Mouse (Mus musculus): ENCODE results near the gene Kat2b. TPM values are rescaled to one million over a fixed set of nuclear protein-coding genes. Genes with fewer than 3 reads are reported as not detected.

Gene Kat2b
- polyA plus RNA-seq, 1 experiment from 2014 or later: 4.6 TPM

DNA sequence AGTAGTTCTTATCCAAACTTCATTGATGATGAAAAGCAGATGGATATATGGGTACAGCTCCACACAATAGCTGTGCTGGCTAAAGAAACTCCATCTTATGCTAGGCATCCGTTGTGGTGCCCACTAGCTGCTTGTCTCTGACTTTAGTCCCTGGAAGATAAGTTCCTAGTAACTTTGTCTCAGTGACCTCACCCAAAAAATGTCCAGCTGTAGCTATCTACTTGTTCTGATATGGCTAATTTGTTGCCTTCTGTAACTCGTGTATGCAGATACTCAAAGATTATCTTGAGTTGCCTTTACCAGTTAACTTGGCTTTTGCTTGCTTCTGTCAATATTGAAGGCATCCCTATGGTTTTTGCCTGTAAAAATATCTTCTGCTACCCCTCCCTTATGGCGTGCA lies 11.8 kb upstream of the Kat2b start:
- no peaks in the 10 kb centered on the region for H3K27me3 ChIP-seq
- peak overlapping the region; percentile 82 for H3K27ac ChIP-seq
- ATAC-seq (ENCODE audit: low read depth) (peak; percentile 90), DNase-seq (peak; percentile 47)
- no peaks in the 10 kb centered on the region; the same call in 1 of the 2 replicates for H3K9me3 ChIP-seq (replicated peaks)
- 22% methylated on average over 3 of the region's 3 CpGs for WGBS (ENCODE audit: insufficient replicate concordance)
- H3K36me3 ChIP-seq: no peaks in the 10 kb centered on the region
- H3K4me3 ChIP-seq (replicated peaks): no peak overlapping the region
- H3K9ac ChIP-seq: peak overlapping the region; percentile 17; the same call in 1 of the 2 replicates
- peak overlapping the region; percentile 27 for H3K4me2 ChIP-seq
- peaks cover 41% of the 10 kb centered on the region for H3K4me1 ChIP-seq (replicated peaks)

- H3K27ac ChIP-seq: 0 out of 2 replicates have a peak overlapping the region, but pooled peaks have one; percentile 27
- no peaks in the 10 kb centered on the region for H3K27me3 ChIP-seq
- H3K4me3 ChIP-seq (replicated peaks): no peak overlapping the region
- no peak overlapping the region for H3K4me2 ChIP-seq
- 17% methylated on average over 3 of the region's 3 CpGs for WGBS (ENCODE audit: insufficient replicate concordance)
- DNase-seq: no peak
- no peak for ATAC-seq (ENCODE audit: low read depth)
- H3K36me3 ChIP-seq: no peaks in the 10 kb centered on the region
- no peaks in the 10 kb centered on the region for H3K9me3 ChIP-seq (replicated peaks)
- peaks cover 42% of the 10 kb centered on the region for H3K4me1 ChIP-seq (replicated peaks)
- H3K9ac ChIP-seq: no peak overlapping the region
Observed at GRCm38 (mm10) chr17:53557443-53557842, 9.2 kb upstream of the Kat2b start.

DNA sequence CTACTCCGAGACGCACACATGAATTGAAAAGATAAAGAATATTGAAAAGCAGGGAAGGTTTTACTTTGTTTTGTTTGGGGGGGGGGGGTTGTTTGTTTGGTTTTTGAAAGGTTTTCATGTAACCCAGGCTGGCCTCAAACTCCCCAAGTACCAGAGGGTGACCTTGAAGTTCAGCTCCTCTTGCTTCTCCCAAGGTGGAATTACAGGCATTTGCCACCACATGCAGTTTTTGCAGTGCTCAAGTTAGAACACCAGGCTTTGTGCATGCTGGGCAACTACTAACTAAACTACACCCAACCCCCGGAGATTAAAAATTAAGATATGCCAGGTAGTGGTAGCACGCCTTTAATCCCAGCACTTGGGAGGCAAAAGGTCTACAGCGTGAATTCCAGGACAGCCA lies 7.0 kb upstream of the Kat2b start:
- ATAC-seq (ENCODE audit: low read depth): no peak
- no peaks in the 10 kb centered on the region for H3K36me3 ChIP-seq
- DNase-seq: no peak
- H3K9ac ChIP-seq: no peak overlapping the region
- H3K9me3 ChIP-seq (replicated peaks): no peaks in the 10 kb centered on the region
- no peak overlapping the region for H3K4me3 ChIP-seq (replicated peaks)
- no peaks in the 10 kb centered on the region for H3K27me3 ChIP-seq
- no peak overlapping the region for H3K4me2 ChIP-seq
- 67% methylated on average over 5 of the region's 5 CpGs for WGBS (ENCODE audit: insufficient replicate concordance)
- H3K4me1 ChIP-seq (replicated peaks): peaks cover 33% of the 10 kb centered on the region
- no peak overlapping the region for H3K27ac ChIP-seq

DNA sequence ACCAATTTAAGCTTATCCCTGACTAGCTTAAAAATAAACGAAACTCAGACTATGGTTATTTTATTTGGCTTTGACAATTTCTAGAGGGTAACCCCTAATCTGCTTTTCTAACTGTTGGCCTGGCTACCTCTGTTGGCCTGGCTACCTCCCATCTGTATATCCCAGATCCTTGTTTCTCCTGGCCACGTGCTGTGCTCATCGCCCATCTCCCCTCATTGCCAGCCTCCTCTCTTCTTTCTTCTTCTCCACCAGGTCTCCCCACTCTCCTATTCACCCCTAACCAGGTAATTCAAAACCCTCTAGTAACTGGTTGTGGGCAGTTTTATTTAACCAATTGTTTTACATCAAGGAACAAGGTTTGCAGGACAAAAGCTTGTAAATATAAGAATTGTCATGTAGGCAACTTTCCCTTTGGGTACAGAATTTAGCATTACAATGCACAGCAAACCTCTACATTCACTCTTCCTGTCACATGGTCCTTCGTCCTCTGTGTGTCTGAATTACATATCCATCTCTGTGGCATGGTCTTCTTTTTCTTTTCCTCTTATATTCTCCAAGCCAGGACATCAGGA lies 5.1 kb upstream of the Kat2b start:
- WGBS (ENCODE audit: insufficient replicate concordance): 78% methylated on average over 4 of the region's 4 CpGs
- H3K4me3 ChIP-seq (replicated peaks): no peak overlapping the region
- H3K9ac ChIP-seq: no peak overlapping the region
- H3K4me1 ChIP-seq (replicated peaks): peaks cover 23% of the 10 kb centered on the region
- no peak overlapping the region for H3K27ac ChIP-seq
- ATAC-seq (ENCODE audit: low read depth) (no peak), DNase-seq (no peak)
- no peaks in the 10 kb centered on the region for H3K36me3 ChIP-seq
- H3K4me2 ChIP-seq: no peak overlapping the region
- no peaks in the 10 kb centered on the region for H3K27me3 ChIP-seq
- H3K9me3 ChIP-seq (replicated peaks): no peaks in the 10 kb centered on the region

DNA sequence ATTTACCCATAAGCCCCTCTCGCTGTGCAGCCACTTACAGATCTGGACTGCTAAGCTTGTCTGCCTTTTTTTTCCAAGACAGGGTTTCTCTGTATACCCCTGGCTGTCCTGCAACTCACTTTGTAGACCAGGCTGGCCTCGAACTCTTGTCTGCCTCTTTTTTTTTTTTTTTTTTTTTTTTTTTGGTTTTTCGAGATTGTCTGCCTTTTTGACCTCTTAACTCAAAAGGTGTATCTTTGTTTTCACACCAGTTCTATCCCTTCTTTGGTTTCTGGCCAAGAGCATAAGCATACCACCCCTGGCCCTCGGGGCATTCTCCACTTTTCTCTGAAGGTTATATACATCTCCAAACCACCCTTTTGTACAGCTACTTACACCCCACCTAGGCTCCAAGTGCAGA lies 1.8 kb upstream of the Kat2b start:
- Histone ChIP-seq H3K36me3 (no peaks in the 10 kb centered on the region), H3K9me3 (replicated peaks) (no peaks in the 10 kb centered on the region), H3K4me1 (replicated peaks) (peaks cover 25% of the 10 kb centered on the region), H3K4me2 (no peak overlapping the region), H3K27me3 (no peaks in the 10 kb centered on the region), H3K9ac (no peak overlapping the region), H3K4me3 (replicated peaks) (no peak overlapping the region), H3K27ac (peak overlapping the region; percentile 29; the same call in 1 of the 2 replicates)
- DNase-seq (no peak), ATAC-seq (ENCODE audit: low read depth) (no peak)
- WGBS (ENCODE audit: insufficient replicate concordance): 72% methylated on average over 4 of the region's 4 CpGs

GRCm38 (mm10) chr17:53566919-53567345 lies 271 bp downstream of the Kat2b start:
- Histone ChIP-seq H3K27me3 (no peaks in the 10 kb centered on the region), H3K27ac (peak overlapping the region; percentile 95), H3K9me3 (replicated peaks) (no peaks in the 10 kb centered on the region), H3K4me2 (peak overlapping the region; percentile 95), H3K9ac (peak overlapping the region; percentile 90), H3K4me1 (replicated peaks) (peaks cover 44% of the 10 kb centered on the region), H3K4me3 (replicated peaks) (peak overlapping the region; percentile 78), H3K36me3 (no peaks in the 10 kb centered on the region)
- DNase-seq (peak; percentile 71), ATAC-seq (ENCODE audit: low read depth) (peak; percentile 67)
- under 1% methylated on average over 27 of the region's 51 CpGs for WGBS (ENCODE audit: insufficient replicate concordance)

GRCm38 (mm10) chr17:53567346-53568101 lies 863 bp downstream of the Kat2b start:
- Histone ChIP-seq H3K27ac (peak overlapping the region; percentile 95), H3K27me3 (no peaks in the 10 kb centered on the region), H3K9ac (peak overlapping the region; percentile 90), H3K4me3 (replicated peaks) (peak overlapping the region; percentile 78), H3K36me3 (no peaks in the 10 kb centered on the region), H3K9me3 (replicated peaks) (no peaks in the 10 kb centered on the region), H3K4me2 (peak overlapping the region; percentile 95), H3K4me1 (replicated peaks) (peaks cover 50% of the 10 kb centered on the region)
- peak; percentile 43 for DNase-seq
- ATAC-seq (ENCODE audit: low read depth): peak; percentile 52
- under 1% methylated on average over 44 of the region's 67 CpGs for WGBS (ENCODE audit: insufficient replicate concordance)

- Histone ChIP-seq H3K9ac (peak overlapping the region; percentile 90), H3K9me3 (replicated peaks) (no peaks in the 10 kb centered on the region), H3K27ac (peak overlapping the region; percentile 95), H3K36me3 (no peaks in the 10 kb centered on the region), H3K4me3 (replicated peaks) (peak overlapping the region; percentile 78), H3K27me3 (no peaks in the 10 kb centered on the region), H3K4me2 (peak overlapping the region; percentile 95), H3K4me1 (replicated peaks) (peaks cover 55% of the 10 kb centered on the region)
- DNase-seq: peak; percentile 86
- peak; percentile 89 for ATAC-seq (ENCODE audit: low read depth)
- WGBS (ENCODE audit: insufficient replicate concordance): under 1% methylated on average over 15 of the region's 15 CpGs
Observed at GRCm38 (mm10) chr17:53568118-53568517, 1.5 kb downstream of the Kat2b start.

DNA sequence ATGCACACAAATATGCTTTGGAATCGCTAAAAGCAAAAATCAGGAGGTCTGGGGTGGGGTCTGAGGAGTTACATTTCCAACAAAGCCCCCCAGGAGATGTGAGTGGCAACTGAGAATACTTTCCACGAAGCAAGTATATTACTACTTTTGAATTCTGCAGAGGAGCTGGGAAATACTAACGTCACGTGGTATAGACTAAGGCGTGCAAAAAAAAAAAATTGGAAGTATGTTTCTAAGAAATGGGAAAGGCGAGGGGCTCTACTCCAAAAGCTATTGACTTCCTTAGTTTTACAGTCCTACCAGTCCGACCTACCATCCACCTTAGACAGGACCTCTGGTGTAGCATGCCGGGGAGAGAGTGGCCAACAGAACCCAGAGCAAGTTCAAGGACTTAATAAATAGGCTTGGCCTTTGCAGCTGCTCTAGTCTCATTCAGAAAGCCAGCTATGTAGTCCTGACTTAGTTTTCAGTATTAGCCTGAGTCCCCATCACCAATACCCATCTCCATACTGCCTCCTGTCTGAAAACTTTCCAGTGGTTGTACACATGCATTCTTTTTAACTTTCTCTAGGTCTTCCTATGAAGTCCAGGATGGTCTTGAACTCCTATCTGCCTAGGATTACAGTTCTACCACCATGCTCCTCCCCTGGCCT lies 2.2 kb downstream of the Kat2b start:
- WGBS (ENCODE audit: insufficient replicate concordance): 25% methylated on average over 8 of the region's 8 CpGs
- peak overlapping the region; percentile 90 for H3K9ac ChIP-seq

DNA sequence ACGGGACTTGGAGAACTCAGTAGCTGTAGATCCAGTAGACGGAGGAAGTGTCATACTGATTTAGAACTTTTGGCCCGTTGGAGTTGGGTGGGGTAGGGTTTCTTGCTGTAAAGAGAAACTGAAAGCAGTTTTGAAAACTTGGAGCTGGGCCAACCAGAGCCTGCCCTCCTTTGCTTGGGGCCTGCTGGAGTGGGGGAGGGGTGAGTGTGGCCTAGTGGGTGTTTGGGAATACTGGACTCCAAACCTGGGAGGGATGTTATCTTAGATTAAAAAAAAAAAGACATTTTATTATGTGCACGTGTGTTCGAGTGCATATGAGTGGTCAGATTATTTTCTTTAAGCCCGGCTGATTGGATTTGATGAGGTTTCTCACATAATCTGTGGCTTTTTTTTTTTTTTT lies 3.2 kb downstream of the Kat2b start:
- H3K9ac ChIP-seq: peak overlapping the region; percentile 55

More for the DNA sequence above, 2.2 kb downstream of the Kat2b start:
- Histone ChIP-seq H3K4me3 (replicated peaks) (peak overlapping the region; percentile 78), H3K36me3 (no peaks in the 10 kb centered on the region), H3K9me3 (replicated peaks) (no peaks in the 10 kb centered on the region), H3K27me3 (no peaks in the 10 kb centered on the region), H3K27ac (peak overlapping the region; percentile 95), H3K4me2 (peak overlapping the region; percentile 95), H3K4me1 (replicated peaks) (peaks cover 59% of the 10 kb centered on the region)
- ATAC-seq (ENCODE audit: low read depth): no peak
- no peak for DNase-seq

GRCm38 (mm10) chr17:53570361-53570875 lies 3.8 kb downstream of the Kat2b start:
- H3K4me1 ChIP-seq (replicated peaks): peaks cover 70% of the 10 kb centered on the region
- H3K9me3 ChIP-seq (replicated peaks): no peaks in the 10 kb centered on the region
- no peaks in the 10 kb centered on the region for H3K36me3 ChIP-seq
- ATAC-seq (ENCODE audit: low read depth): peak; percentile 19
- H3K27me3 ChIP-seq: no peaks in the 10 kb centered on the region
- WGBS (ENCODE audit: insufficient replicate concordance): 3% methylated on average over 10 of the region's 10 CpGs
- peak overlapping the region; percentile 55 for H3K9ac ChIP-seq
- peak overlapping the region; percentile 95 for H3K27ac ChIP-seq
- peak overlapping the region; percentile 95 for H3K4me2 ChIP-seq
- peak; percentile 41 for DNase-seq
- peak overlapping the region; percentile 78 for H3K4me3 ChIP-seq (replicated peaks)

More for the DNA sequence above, 3.2 kb downstream of the Kat2b start:
- ATAC-seq (ENCODE audit: low read depth): no peak
- H3K27me3 ChIP-seq: no peaks in the 10 kb centered on the region
- peaks cover 68% of the 10 kb centered on the region for H3K4me1 ChIP-seq (replicated peaks)
- 11% methylated on average over 6 of the region's 6 CpGs for WGBS (ENCODE audit: insufficient replicate concordance)
- no peaks in the 10 kb centered on the region for H3K36me3 ChIP-seq
- peak; percentile 56 for DNase-seq
- H3K4me3 ChIP-seq (replicated peaks): peak overlapping the region; percentile 78
- no peaks in the 10 kb centered on the region for H3K9me3 ChIP-seq (replicated peaks)
- H3K27ac ChIP-seq: peak overlapping the region; percentile 95
- peak overlapping the region; percentile 95 for H3K4me2 ChIP-seq

Measured in liver, embryonic 13.5 days (tissue).